Comparison of ENCODE assay signal across 9 mouse cellular contexts in genomic region chr10:80103032-80103431, GRCm38 (mm10). TPM values are rescaled to one million over a fixed set of nuclear protein-coding genes. Genes with fewer than 3 reads are reported as not detected.
DNase-seq lines count a peak whose midpoint lies in the region; ATAC-seq lines count a peak whose summit lies in the region.
"Had no signal": no experiment of that assay in that cellular context is flagged by ENCODE, and none has a peak within 500 bp of the region (broad histone marks: within the 10 kb centered on the region; RNA-seq: fewer than 3 reads in every experiment).

No protein-coding gene starts in this region.

- peak overlapping the region; percentile 91 for H3K4me2 ChIP-seq in intestine, embryonic 14.5 days (ENCODE audit: low read length)
- no peak overlapping the region for H3K4me2 ChIP-seq in intestine, embryonic 15.5 days (replicated peaks)
- peak overlapping the region; percentile 93 for H3K4me2 ChIP-seq in hindbrain, embryonic 14.5 days (replicated peaks)
- peak overlapping the region; percentile 96 for H3K4me2 ChIP-seq in midbrain, embryonic 14.5 days (ENCODE audit: low read length)

- WGBS in intestine, embryonic 14.5 days = 90% methylated on average over 2 of the region's 2 CpGs
- 84% methylated on average over 2 of the region's 2 CpGs for WGBS in intestine, embryonic 15.5 days
- 87% methylated on average over 2 of the region's 2 CpGs for whole genome bisulfite sequencing in hindbrain, embryonic 14.5 days
- WGBS in midbrain, embryonic 14.5 days = 75% methylated on average over 2 of the region's 2 CpGs

- no peaks in the 10 kb centered on the region for H3K9me3 ChIP-seq in intestine, embryonic 14.5 days (ENCODE audit: control insufficient read depth, low read length)
- H3K9me3 ChIP-seq in intestine, embryonic 15.5 days = no peaks in the 10 kb centered on the region
- H3K9me3 ChIP-seq in hindbrain, embryonic 14.5 days (ENCODE audit: control insufficient read depth, low read length) = no peaks in the 10 kb centered on the region
- H3K9me3 ChIP-seq in midbrain, embryonic 14.5 days (ENCODE audit: control insufficient read depth, low read length) = no peaks in the 10 kb centered on the region
- H3K9me3 ChIP-seq: G1E had no signal

- peaks cover 26% of the 10 kb centered on the region for H3K4me1 ChIP-seq in intestine, embryonic 14.5 days (replicated peaks; ENCODE audit: control insufficient read depth, insufficient read depth, low read length)
- peaks cover 45% of the 10 kb centered on the region for H3K4me1 ChIP-seq in intestine, embryonic 15.5 days (replicated peaks)
- H3K4me1 ChIP-seq in hindbrain, embryonic 14.5 days (replicated peaks; ENCODE audit: control insufficient read depth, insufficient read depth, low read length) = peaks cover 13% of the 10 kb centered on the region
- peaks cover 11% of the 10 kb centered on the region for H3K4me1 ChIP-seq in midbrain, embryonic 14.5 days (ENCODE audit: control insufficient read depth, insufficient read depth, low read length)

- no peak overlapping the region; the same call in 1 of the 2 replicates for H3K4me3 ChIP-seq in intestine, embryonic 14.5 days (ENCODE audit: low read depth, low read length)
- no peak overlapping the region for H3K4me3 ChIP-seq in intestine, embryonic 15.5 days (replicated peaks)
- peak overlapping the region; percentile 90; the same call in 1 of the 2 replicates for H3K4me3 ChIP-seq in hindbrain, embryonic 14.5 days (replicated peaks; ENCODE audit: low read length)
- peak overlapping the region; percentile 83 for H3K4me3 ChIP-seq in midbrain, embryonic 14.5 days (replicated peaks; ENCODE audit: low read depth, low read length)

- no peaks in the 10 kb centered on the region for H3K27me3 ChIP-seq in intestine, embryonic 14.5 days (replicated peaks; ENCODE audit: control insufficient read depth, insufficient read depth, low read length)
- H3K27me3 ChIP-seq in intestine, embryonic 15.5 days (replicated peaks) = no peaks in the 10 kb centered on the region
- no peaks in the 10 kb centered on the region for H3K27me3 ChIP-seq in hindbrain, embryonic 14.5 days (ENCODE audit: control insufficient read depth, insufficient read depth, low read length)
- H3K27me3 ChIP-seq in midbrain, embryonic 14.5 days (ENCODE audit: control insufficient read depth, insufficient read depth, low read length) = no peaks in the 10 kb centered on the region

- 0 out of 2 replicates have a peak overlapping the region, but pooled peaks have one; percentile 1 for H3K27ac ChIP-seq in intestine, embryonic 14.5 days (ENCODE audit: low read depth)
- no peak overlapping the region for H3K27ac ChIP-seq in intestine, embryonic 15.5 days
- H3K27ac ChIP-seq in hindbrain, embryonic 14.5 days = peak overlapping the region; percentile 78
- H3K27ac ChIP-seq in midbrain, embryonic 14.5 days (replicated peaks; ENCODE audit: low read depth, low read length) = peak overlapping the region; percentile 68

- H3K36me3 ChIP-seq in intestine, embryonic 14.5 days (ENCODE audit: control insufficient read depth, insufficient read depth, low read length) = no peaks in the 10 kb centered on the region
- H3K36me3 ChIP-seq in intestine, embryonic 15.5 days = no peaks in the 10 kb centered on the region
- H3K36me3 ChIP-seq in hindbrain, embryonic 14.5 days (replicated peaks; ENCODE audit: control insufficient read depth, insufficient read depth) = no peaks in the 10 kb centered on the region
- no peaks in the 10 kb centered on the region for H3K36me3 ChIP-seq in midbrain, embryonic 14.5 days (ENCODE audit: control insufficient read depth, insufficient read depth, low read length)

- no peak overlapping the region for H3K9ac ChIP-seq in intestine, embryonic 14.5 days (ENCODE audit: low read length)
- H3K9ac ChIP-seq in intestine, embryonic 15.5 days = no peak overlapping the region
- H3K9ac ChIP-seq in hindbrain, embryonic 14.5 days = peak overlapping the region; percentile 91
- H3K9ac ChIP-seq in midbrain, embryonic 14.5 days (replicated peaks; ENCODE audit: low read length) = peak overlapping the region; percentile 80; the same call in 1 of the 2 replicates

- DNase-seq in intestine, embryonic 14.5 days (ENCODE audit: low spot score) = no peak
- DNase-seq in c-Kit-positive CD71-positive TER-119-negative erythroid progenitor cells, embryonic 14.5 days (ENCODE audit: low read depth) = peak; percentile 45
- no peak for DNase-seq in hindbrain, embryonic 14.5 days (ENCODE audit: low spot score)
- DNase-seq in midbrain, embryonic 14.5 days = no peak
- no peak for DNase-seq in yolk sac, embryonic 10.5 days (ENCODE audit: low spot score)
- no peak for DNase-seq in frontal cortex, postnatal 36 days (ENCODE audit: low spot score in 2 of 2)
- DNase-seq in left cerebral cortex, adult 11 months (ENCODE audit: low spot score) = no peak

- ATAC-seq in intestine, embryonic 14.5 days (replicated peaks; ENCODE audit: low FRiP score, low TSS enrichment, low read depth) = no peak
- no peak for ATAC-seq in intestine, embryonic 15.5 days
- no peak for ATAC-seq in hindbrain, embryonic 14.5 days (ENCODE audit: low FRiP score)
- no peak for ATAC-seq in midbrain, embryonic 14.5 days (ENCODE audit: low FRiP score, low TSS enrichment)

RNA-seq across cellular contexts. Expression of gene Sbno2, which starts 2.3 kb away (rescaled TPM):
- 14.1 TPM in 2 replicates for polyA plus RNA-seq in intestine, embryonic 14.5 days (2014; fragmentation: Nextera tagmentation; extraction: Ambion mirVana)
- 12.8 and 14.0 TPM in 2 replicates for polyA plus RNA-seq in intestine, embryonic 15.5 days (2015; fragmentation: Nextera tagmentation; extraction: Ambion mirVana)
- polyA plus RNA-seq in hindbrain, embryonic 14.5 days (2014; fragmentation: Nextera tagmentation; extraction: Ambion mirVana) = 12.3 and 12.6 TPM in 2 replicates
- 13.2 and 13.3 TPM in 2 replicates for polyA plus RNA-seq in midbrain, embryonic 14.5 days (2014; fragmentation: Nextera tagmentation; extraction: Ambion mirVana)

RNA-seq across cellular contexts. Expression of gene Stk11, which starts 12.6 kb away (rescaled TPM):
- 27.0 and 27.5 TPM in 2 replicates for polyA plus RNA-seq in intestine, embryonic 14.5 days (2014; fragmentation: Nextera tagmentation; extraction: Ambion mirVana)
- polyA plus RNA-seq in intestine, embryonic 15.5 days (2015; fragmentation: Nextera tagmentation; extraction: Ambion mirVana) = 14.4 and 21.2 TPM in 2 replicates
- 20.2 and 24.6 TPM in 2 replicates for polyA plus RNA-seq in hindbrain, embryonic 14.5 days (2014; fragmentation: Nextera tagmentation; extraction: Ambion mirVana)
- polyA plus RNA-seq in midbrain, embryonic 14.5 days (2014; fragmentation: Nextera tagmentation; extraction: Ambion mirVana) = 26.5 and 38.7 TPM in 2 replicates

RNA-seq across cellular contexts. Expression of gene Atp5d, which starts 35.4 kb away (rescaled TPM):
- 590 and 627 TPM in 2 replicates for polyA plus RNA-seq in intestine, embryonic 14.5 days (2014; fragmentation: Nextera tagmentation; extraction: Ambion mirVana)
- 701 and 737 TPM in 2 replicates for polyA plus RNA-seq in intestine, embryonic 15.5 days (2015; fragmentation: Nextera tagmentation; extraction: Ambion mirVana)
- 469 and 505 TPM in 2 replicates for polyA plus RNA-seq in hindbrain, embryonic 14.5 days (2014; fragmentation: Nextera tagmentation; extraction: Ambion mirVana)
- 407 and 480 TPM in 2 replicates for polyA plus RNA-seq in midbrain, embryonic 14.5 days (2014; fragmentation: Nextera tagmentation; extraction: Ambion mirVana)

RNA-seq across cellular contexts. Expression of gene Cbarp, which starts 37.6 kb away (rescaled TPM):
- polyA plus RNA-seq in intestine, embryonic 14.5 days (2014; fragmentation: Nextera tagmentation; extraction: Ambion mirVana) = 7.1 and 8.5 TPM in 2 replicates
- polyA plus RNA-seq in intestine, embryonic 15.5 days (2015; fragmentation: Nextera tagmentation; extraction: Ambion mirVana) = 4.8 and 5.1 TPM in 2 replicates
- 93.4 and 96.4 TPM in 2 replicates for polyA plus RNA-seq in hindbrain, embryonic 14.5 days (2014; fragmentation: Nextera tagmentation; extraction: Ambion mirVana)
- polyA plus RNA-seq in midbrain, embryonic 14.5 days (2014; fragmentation: Nextera tagmentation; extraction: Ambion mirVana) = 78.9 and 101 TPM in 2 replicates

RNA-seq across cellular contexts. Expression of gene Midn, which starts 45.0 kb away (rescaled TPM):
- polyA plus RNA-seq in intestine, embryonic 14.5 days (2014; fragmentation: Nextera tagmentation; extraction: Ambion mirVana) = 25.5 and 28.9 TPM in 2 replicates
- 14.1 and 16.1 TPM in 2 replicates for polyA plus RNA-seq in intestine, embryonic 15.5 days (2015; fragmentation: Nextera tagmentation; extraction: Ambion mirVana)
- polyA plus RNA-seq in hindbrain, embryonic 14.5 days (2014; fragmentation: Nextera tagmentation; extraction: Ambion mirVana) = 44.1 and 54.4 TPM in 2 replicates
- 62.6 and 65.6 TPM in 2 replicates for polyA plus RNA-seq in midbrain, embryonic 14.5 days (2014; fragmentation: Nextera tagmentation; extraction: Ambion mirVana)

Comparison
In these comparisons a context has a peak if more than half of its experiments do, and no peak if none do; other contexts are left out.
1. H3K4me3 ChIP-seq: peak in hindbrain, embryonic 14.5 days (single experiment) and midbrain, embryonic 14.5 days (single experiment); none in intestine, embryonic 14.5 days (single experiment) and intestine, embryonic 15.5 days (single experiment).
2. H3K9ac ChIP-seq: peak in hindbrain, embryonic 14.5 days (single experiment) and midbrain, embryonic 14.5 days (single experiment); none in intestine, embryonic 14.5 days (single experiment) and intestine, embryonic 15.5 days (single experiment).